Mouse (Mus musculus): ENCODE measurements around the gene Trappc3.
A peak's percentile ranks its signal among the peaks of the same experiment; 100 is the strongest.
"Not testable (repeated sequence)": the region's sequence is repeated elsewhere in the genome, so short reads cannot be mapped to it uniquely, and the experiment has no call there.

Trappc3 gene

GRCm38 (mm10) chr4:126262119-126262807 is at the start of gene Trappc3:
Gene Trappc3 (plus strand): TSS chr4:126262325.
- peak; percentile 97 to 99 for DNase-seq (ENCODE audit: low read depth in 2 of 2, low spot score in 2 of 2)

- no peak for DNase-seq (ENCODE audit: low read depth in 2 of 2, low spot score in 2 of 2)
Measured at GRCm38 (mm10) chr4:126217771-126218170, 44.4 kb upstream of the Trappc3 start.

DNA sequence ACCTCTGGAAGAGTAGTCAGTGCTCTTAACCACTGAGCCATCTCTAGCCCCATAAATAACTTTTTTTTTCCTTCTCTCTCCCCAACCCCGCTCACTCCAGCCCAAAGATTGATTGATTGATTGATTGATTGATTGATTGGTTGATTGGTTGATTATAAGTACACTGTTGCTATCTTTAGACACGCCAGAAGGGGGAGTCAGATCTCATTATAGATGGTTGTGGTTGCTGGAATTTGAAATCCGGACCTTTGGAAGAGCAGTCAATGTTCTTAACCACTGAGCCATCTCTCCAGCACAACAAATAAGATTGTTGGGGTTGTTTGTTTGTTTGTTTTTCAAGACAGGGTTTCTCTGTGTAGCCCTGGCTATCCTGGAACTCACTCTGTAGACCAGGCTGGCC is 42.6 kb upstream of the Trappc3 start:
- DNase-seq (ENCODE audit: low read depth in 2 of 2, low spot score in 2 of 2): not testable (repeated sequence)

DNA sequence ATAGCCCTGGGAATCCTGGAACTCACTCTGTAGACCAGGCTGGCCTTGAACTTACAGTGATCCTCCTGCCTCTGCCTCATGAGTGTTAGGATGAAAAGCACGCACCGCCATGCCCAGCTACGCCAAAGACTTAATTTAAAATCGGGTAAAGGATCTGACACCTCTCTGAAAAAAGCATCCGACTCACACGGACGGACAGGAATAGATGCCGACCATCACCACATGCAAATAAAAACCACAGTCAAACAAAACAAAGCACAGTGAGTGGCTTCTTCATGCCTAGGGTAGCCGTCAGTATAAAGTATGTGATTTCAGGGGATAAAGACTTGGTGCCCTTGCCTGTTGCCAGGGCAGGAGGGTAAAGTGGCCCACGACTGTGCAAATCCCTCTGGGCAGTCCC is 42.1 kb upstream of the Trappc3 start:
- no peak for DNase-seq (ENCODE audit: low read depth in 2 of 2, low spot score in 2 of 2)

DNA sequence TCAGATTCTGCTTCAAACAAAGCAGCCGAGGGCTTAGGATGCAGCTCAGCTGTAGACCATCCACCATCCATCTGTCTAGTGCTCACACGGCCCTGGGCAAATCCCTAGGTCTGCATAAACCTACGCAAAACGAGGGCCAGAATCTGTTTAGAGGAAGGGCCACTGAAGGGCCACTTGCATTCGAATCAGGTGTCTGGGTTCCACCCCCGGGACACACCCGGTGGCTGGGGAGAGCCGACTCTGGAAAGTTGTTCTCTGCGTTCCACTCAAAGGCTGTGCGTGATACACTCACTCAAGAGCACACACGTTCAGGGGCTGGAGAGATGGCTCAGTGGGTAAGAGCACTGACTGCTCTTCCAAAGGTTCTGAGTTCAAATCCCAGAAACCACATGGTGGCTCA is 39.5 kb upstream of the Trappc3 start:
- DNase-seq (ENCODE audit: low read depth in 2 of 2, low spot score in 2 of 2): no peak

DNA sequence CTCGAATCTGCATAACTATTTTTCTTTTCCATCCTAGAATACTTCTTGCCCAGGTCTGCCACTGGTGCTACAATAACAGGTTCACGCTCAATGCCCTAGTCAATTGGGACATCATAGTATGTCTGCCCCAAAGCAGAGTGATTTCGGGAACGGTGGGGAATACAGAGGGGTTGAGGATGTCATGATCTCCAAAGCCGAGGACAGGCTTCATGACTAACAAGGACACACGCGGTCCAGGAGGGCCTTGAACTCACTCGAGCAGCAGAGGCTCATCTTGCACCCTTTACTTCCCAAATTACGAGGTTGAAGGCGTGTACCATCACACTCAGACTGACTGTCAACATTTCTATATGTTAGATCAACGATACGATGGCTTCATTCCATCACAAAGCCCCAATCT is 35.5 kb upstream of the Trappc3 start:
- no peak for DNase-seq (ENCODE audit: low read depth in 2 of 2, low spot score in 2 of 2)

DNA sequence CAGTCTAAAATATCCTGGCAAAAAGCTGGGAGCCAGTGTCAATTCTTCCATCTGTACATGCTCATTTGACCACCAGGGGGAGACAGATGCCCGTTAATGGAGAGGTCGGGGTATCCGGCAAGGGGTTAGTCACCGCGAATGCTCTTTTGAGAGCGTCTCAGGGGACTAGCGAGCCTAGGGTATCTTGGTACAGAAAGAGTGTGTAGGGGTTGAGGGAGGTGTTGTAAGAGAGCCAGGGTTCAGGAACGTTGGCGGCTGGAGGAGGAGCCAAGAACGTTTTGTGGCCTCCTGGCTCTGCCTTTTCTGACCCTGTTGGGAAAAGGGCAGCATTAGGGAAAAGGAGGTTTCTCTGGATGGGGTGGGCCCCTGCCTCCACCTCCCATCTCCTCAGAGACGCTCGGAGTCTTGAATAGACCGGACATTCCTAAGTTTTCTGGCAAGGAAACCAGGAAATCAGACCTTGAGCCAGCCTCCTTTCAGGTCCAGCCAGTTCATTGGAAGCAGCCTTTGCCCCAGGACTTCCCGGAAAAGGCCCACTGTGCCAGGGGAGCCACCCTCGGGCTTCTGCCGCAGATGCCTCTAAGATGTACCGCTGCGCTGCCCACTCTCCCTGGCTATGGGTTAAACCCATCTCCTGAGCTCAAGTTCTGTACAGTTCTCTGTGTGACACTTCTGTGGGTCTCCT is 34.9 kb upstream of the Trappc3 start:
- DNase-seq (ENCODE audit: low read depth in 2 of 2, low spot score in 2 of 2): peak; percentile 87 to 89

DNA sequence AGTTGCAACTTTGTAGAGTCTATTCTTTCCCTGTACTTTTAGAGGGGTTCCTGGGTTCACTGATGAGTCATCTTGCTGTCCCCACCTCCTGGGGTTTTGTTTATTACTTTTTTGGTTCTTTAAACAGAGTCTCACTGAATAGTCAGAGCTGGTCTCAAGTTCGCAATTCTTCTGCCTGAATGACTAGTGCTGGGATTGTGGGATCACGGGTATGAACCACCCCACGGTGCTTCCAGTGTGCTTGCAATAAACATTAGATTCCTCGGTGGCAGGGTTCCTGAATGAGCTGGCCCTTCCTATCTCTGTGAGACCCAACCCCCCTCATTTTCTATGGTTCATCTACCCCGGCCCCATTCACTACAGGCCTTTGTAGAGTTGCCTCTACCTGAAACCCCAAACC is 34.0 kb upstream of the Trappc3 start:
- DNase-seq (ENCODE audit: low read depth in 2 of 2, low spot score in 2 of 2): no peak

DNA sequence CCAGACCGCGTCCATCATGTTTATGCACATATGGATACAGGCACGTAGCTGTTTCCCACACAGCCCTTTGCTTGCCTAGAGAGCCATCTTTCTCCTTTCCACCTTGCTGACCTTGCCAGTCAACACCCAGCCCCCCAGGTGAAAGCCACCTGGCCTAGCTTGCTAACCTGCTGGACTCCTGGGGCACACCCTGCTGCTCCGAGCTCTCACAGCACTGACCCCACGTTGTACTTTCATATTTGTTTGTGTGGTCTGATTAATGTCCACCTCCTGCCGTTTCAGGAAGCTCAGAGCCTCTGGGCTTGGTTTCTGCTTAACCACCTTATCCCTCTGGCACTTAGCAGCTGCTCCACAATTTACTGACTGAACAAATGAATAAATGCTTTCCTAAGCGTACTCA is 32.2 kb upstream of the Trappc3 start:
- DNase-seq (ENCODE audit: low read depth in 2 of 2, low spot score in 2 of 2): no peak

DNA sequence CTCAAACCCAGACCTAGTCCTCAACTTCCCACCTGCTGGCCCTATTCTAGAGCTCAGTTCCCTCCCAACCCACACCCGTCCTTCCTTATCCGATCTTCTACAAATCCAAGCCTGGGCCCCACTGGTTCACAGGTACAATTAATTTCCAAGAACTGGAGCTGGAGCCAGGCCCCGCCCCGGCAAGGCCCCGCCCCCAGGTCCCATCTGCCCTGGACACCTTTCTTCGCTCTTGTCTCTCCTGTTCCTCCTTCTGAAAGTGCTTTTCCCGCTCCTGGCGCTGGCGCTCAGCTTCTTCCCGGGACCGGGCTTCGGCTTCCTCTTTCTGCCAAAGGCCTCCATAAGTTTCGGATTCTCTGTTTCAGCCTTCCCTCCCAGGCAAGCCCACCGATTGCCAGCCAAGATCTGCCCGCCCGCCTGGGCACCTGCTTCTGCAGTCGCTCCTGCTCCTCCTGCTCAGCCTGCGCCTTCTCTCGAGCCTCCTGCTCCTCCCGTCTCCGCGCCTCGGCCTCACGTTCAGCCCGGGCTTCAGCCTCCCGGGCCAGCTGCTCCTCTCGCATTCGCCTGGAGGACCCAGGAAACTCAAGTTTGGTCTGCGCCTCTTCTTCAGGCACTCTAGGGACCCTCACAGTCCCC is 28.3 kb upstream of the Trappc3 start:
- DNase-seq (ENCODE audit: low read depth in 2 of 2, low spot score in 2 of 2): no peak

- no peak for DNase-seq (ENCODE audit: low read depth in 2 of 2, low spot score in 2 of 2)
Measured at GRCm38 (mm10) chr4:126234496-126235175, 27.5 kb upstream of the Trappc3 start.

- peak in 1 of 2 experiments; percentile 38 for DNase-seq (ENCODE audit: low read depth in 2 of 2, low spot score in 2 of 2)
Measured at GRCm38 (mm10) chr4:126235191-126235590, 26.9 kb upstream of the Trappc3 start.

GRCm38 (mm10) chr4:126236467-126237280 is 25.5 kb upstream of the Trappc3 start:
- no peak for DNase-seq (ENCODE audit: low read depth in 2 of 2, low spot score in 2 of 2)

GRCm38 (mm10) chr4:126237721-126238242 is 24.3 kb upstream of the Trappc3 start:
- no peak for DNase-seq (ENCODE audit: low read depth in 2 of 2, low spot score in 2 of 2)

DNA sequence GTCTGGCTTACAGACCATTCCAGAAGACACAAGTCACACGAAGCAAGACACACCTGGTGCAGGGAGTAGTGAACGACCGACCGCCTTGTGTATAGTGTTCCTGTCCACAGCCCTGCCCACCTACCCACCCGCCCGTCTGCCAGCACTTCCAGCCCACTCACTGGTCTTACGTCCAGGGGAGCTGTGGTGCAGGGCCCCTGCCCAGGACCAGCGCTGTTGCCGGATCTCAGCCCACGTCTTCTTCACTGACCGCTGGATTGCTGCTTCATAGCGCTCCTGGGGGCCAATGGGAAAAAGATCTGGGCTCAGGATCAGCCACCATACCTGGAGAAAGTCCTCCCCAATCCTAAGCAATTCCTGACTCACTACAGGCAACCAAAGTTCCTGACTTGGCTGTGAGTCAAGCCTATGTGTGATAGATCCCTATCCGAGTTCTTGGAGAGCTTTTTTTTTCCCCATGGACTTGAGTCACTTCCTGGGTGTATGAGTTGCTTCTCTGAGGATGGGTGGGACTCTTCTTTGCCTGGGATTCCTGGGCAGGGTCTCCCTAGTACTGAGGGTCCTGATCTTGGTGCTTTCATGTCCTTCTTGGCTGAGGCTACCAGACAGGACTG is 22.2 kb upstream of the Trappc3 start:
- DNase-seq (ENCODE audit: low read depth in 2 of 2, low spot score in 2 of 2): no peak

DNA sequence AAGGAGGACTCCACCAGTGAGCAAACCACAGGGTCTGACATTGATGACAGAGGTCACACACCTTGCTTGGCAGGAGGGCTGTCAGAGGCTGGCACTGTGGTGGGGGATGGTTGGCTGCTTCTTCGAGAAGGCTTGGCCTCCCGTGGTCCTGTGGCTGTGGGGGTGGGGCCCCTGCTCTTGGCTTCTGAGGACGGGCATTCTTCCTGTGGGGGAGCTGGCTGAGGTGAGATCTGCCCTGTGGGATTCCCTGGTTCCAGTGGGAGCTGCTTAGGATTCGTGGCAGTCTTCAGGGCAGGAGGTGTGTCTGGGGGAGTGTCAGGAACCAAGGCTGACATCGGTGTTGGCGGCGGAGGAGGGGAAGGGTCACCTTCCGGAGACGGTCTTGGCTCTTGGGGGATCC is 20.2 kb upstream of the Trappc3 start:
- no peak for DNase-seq (ENCODE audit: low read depth in 2 of 2, low spot score in 2 of 2)

DNA sequence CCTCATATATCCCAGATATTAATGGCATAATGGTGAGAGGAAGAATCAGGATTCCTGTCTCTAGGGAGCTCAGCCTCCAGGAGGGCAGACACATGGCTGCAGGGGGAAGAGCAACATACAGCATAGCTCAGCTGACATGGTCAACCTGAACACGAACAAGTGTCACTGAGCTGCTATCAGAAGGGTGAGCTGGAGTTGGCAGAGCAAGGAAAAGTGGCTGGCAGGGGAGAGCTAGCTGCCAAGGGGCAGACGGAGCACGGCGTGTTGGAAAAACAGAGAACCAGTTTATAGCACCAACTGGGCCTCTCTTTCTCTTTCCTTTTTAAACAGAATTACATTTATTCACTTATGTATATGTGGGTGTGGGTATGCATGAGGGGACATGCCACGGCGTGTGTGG is 19.6 kb upstream of the Trappc3 start:
- no peak for DNase-seq (ENCODE audit: low read depth in 2 of 2, low spot score in 2 of 2)

GRCm38 (mm10) chr4:126246202-126246889 is 15.8 kb upstream of the Trappc3 start:
- no peak for DNase-seq (ENCODE audit: low read depth in 2 of 2, low spot score in 2 of 2)

GRCm38 (mm10) chr4:126248261-126248868 is 13.8 kb upstream of the Trappc3 start:
- DNase-seq (ENCODE audit: low read depth in 2 of 2, low spot score in 2 of 2): no peak
